Mouse (Mus musculus) forebrain, embryonic 12.5 days (tissue): ENCODE data around the gene Ap1ar. TPM values are rescaled to one million over a fixed set of nuclear protein-coding genes. Genes with fewer than 3 reads are reported as not detected.

Source experiments
- ATAC-seq: fragments of 200-750 bp; cut with Nextera tagmentation; 2 replicates; pipeline ENCODE4 v1.8.0; 2017; ENCODE audit warnings: moderate TSS enrichment; ENCODE audit not compliant: low FRiP score
- H3K27ac ChIP-seq: fragments of 300-500 bp; sonication (generic); 2 replicates; pipeline ENCODE4 v1.5.1; 2016; ENCODE audit warnings: mild to moderate bottlenecking
- H3K27me3 ChIP-seq: fragments of 300-500 bp; sonication (generic); 2 replicates; pipeline ENCODE4 v1.6.1; 2016; ENCODE audit warnings: mild to moderate bottlenecking
- H3K36me3 ChIP-seq: fragments of 300-500 bp; sonication (generic); replicated peaks from 2 replicates; pipeline ENCODE4 v1.6.1; 2016; ENCODE audit warnings: mild to moderate bottlenecking
- H3K4me1 ChIP-seq: fragments of 300-500 bp; sonication (generic); 2 replicates; pipeline ENCODE4 v1.6.1; 2016
- H3K4me2 ChIP-seq: fragments of 300-500 bp; sonication (generic); 2 replicates; pipeline ENCODE4 v1.6.1; 2016; ENCODE audit warnings: mild to moderate bottlenecking, moderate library complexity
- H3K4me3 ChIP-seq: fragments of 300-500 bp; sonication (generic); replicated peaks from 2 replicates; pipeline ENCODE4 v1.5.1; 2016; ENCODE audit warnings: mild to moderate bottlenecking
- H3K9ac ChIP-seq: fragments of 300-500 bp; sonication (generic); 2 replicates; pipeline ENCODE4 v1.6.1; 2016; ENCODE audit warnings: mild to moderate bottlenecking
- H3K9me3 ChIP-seq: fragments of 300-500 bp; sonication (generic); 2 replicates; pipeline ENCODE4 v1.6.1; 2016
- WGBS: fragments of 180-500 bp; shearing (Covaris S2); methylation state at CpG from one replicate; pipeline ENCODE4 v1.1.7; 2016; 5-methylcytosine and 5-hydroxymethylcytosine counted together
- polyA plus RNA-seq: library from polyadenylated mRNA; unstranded; fragments of >200 nt; fragmentation: Nextera tagmentation; extraction: Ambion mirVana; gene quantifications from 2 replicates; pipeline ENCODE4 v1.2.1, GENCODE M21; 2016

Ap1ar gene
- polyA plus RNA-seq, 1 experiment from 2014 or later = 80.9 TPM

DNA sequence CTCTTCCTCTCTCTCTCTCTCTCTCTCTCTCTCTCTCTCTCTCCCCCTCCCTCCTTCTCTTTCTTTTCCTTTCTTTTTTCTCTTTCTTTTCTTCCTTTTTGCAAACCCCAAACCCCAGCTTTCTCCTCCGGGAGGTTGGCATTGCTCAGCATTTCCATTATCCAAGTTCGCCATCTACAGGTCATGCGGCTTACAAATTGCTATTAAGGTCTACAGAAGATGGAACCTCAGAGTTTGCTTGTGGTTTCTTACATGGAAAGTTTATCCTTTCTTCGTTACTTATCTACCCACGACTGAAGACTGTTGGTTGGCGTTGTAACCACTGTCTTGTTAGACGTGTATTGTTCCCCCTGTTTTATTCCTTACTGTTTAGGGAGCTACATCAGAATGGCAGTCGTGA is 78.1 kb downstream of the Ap1ar start:
- 14% methylated on average over 8 of the region's 8 CpGs for WGBS
- Histone ChIP-seq H3K9me3 (no peaks in the 10 kb centered on the region), H3K4me2 (no peak overlapping the region), H3K4me3 (no peak overlapping the region), H3K27me3 (peaks cover 85% of the 10 kb centered on the region), H3K4me1 (peaks cover 12% of the 10 kb centered on the region), H3K9ac (no peak overlapping the region), H3K36me3 (no peaks in the 10 kb centered on the region), H3K27ac (no peak overlapping the region)
- peak; percentile 67; the same call in 1 of the 2 replicates for ATAC-seq

DNA sequence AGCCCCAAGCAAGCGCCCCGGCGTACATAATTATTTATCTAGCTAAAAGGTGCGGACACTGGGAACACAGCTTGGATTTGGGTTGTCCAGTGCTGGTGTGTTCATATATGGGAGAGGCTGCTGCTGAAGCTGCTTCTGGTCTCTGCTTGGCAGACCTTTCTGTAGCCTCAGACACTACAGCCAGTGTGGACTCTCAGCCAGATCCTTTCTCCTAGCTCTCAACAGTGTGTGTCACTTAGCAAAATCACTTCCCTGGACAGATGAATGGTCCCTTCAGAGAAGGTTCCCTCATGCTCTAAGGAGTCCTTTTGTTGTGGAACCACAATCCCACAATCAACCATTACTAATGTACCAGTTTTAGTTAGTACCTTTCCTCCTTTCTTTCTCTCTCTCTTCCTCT is 78.5 kb downstream of the Ap1ar start:
- H3K4me3 ChIP-seq = no peak overlapping the region
- peaks cover 12% of the 10 kb centered on the region for H3K4me1 ChIP-seq
- H3K27ac ChIP-seq = peak overlapping the region; percentile 65
- no peaks in the 10 kb centered on the region for H3K9me3 ChIP-seq
- peaks cover 86% of the 10 kb centered on the region for H3K27me3 ChIP-seq
- peak; percentile 54; the same call in 1 of the 2 replicates for ATAC-seq
- WGBS = 51% methylated on average over 4 of the region's 4 CpGs
- no peaks in the 10 kb centered on the region for H3K36me3 ChIP-seq
- no peak overlapping the region for H3K4me2 ChIP-seq
- no peak overlapping the region for H3K9ac ChIP-seq

DNA sequence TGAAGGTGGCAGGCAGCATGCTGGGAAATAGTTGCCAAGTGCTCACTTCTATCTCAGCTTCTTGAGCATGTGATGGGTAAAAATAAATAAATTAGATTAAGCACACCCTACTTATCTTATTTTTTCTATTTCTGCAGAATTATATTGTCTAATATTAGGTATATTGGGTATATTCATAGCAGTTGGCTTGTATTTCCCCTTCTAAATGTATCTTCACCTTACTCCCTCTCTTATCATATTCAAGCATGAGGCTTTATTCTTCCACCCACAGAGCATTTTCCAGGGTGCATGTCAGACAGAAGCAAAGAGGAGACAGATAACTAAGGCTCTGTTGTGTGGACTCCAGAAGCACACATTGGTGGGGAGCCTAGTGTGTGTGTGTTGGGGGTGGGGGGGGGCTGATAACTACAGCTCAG is 79.4 kb downstream of the Ap1ar start:
- peaks cover 12% of the 10 kb centered on the region for H3K4me1 ChIP-seq
- ATAC-seq = no peak
- peaks cover 90% of the 10 kb centered on the region for H3K27me3 ChIP-seq
- H3K9me3 ChIP-seq = no peaks in the 10 kb centered on the region
- no peak overlapping the region for H3K27ac ChIP-seq
- no peak overlapping the region for H3K4me2 ChIP-seq
- no peak overlapping the region for H3K4me3 ChIP-seq
- H3K36me3 ChIP-seq = no peaks in the 10 kb centered on the region
- H3K9ac ChIP-seq = no peak overlapping the region

Other genes with a start within 250 kb of the Ap1ar start
- 161 and 168 TPM in 2 replicates for gene Neurog2, start 204.4 kb downstream of the Ap1ar start, polyA plus RNA-seq
- 1.6 and 2.2 TPM in 2 replicates for gene Alpk1, start 57.0 kb downstream of the Ap1ar start, polyA plus RNA-seq
- 3.8 and 4.2 TPM in 2 replicates for gene Tifa, start 47.7 kb downstream of the Ap1ar start, polyA plus RNA-seq
- gene Fam241a, start 58.8 kb upstream of the Ap1ar start, polyA plus RNA-seq = 7.3 and 8.5 TPM in 2 replicates